Comparison of ENCODE assay signal across 8 mouse cellular contexts in the genomic region with DNA sequence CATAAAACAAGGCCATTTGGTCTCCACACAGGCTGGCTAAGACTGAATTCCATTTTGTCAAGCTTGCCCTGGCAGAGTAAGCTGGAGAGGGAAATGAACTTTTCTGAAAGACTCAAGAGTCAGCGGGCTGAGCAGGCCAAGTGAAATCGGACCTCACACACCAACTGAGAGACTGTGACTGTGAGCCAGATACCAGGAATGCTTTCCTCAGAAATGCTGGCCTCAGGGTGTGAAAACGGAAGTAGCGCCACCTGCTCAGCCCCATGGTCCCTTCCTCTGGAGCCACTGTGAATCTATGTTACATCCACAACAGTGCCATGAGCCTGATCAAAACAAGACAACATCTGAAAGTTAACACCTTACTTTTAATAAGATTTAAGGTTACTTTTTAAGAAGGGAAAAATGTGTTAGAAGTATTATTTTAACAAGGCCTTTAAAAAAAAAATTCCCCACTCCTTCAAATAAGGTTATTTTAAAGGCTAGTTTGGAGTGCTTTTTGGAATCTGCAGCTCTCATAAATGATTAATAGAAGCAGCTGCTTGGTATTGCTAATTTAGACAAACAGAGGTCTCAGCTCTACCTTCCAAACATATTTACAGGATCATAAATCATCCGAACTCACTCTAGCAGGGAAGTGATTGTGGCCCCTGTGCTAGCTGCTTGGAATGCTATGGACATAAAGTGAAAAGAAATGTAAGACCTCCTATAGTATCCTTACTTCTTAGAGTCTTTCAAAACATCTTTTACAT. TPM values are rescaled to one million over a fixed set of nuclear protein-coding genes. Genes with fewer than 3 reads are reported as not detected.
DNase-seq lines count a peak whose midpoint lies in the region; ATAC-seq and TF ChIP-seq lines count a peak whose summit lies in the region.

No protein-coding gene starts in this region.

- H3K4me2 ChIP-seq in kidney, embryonic 15.5 days, result no peak overlapping the region
- H3K4me2 ChIP-seq in forebrain, embryonic 14.5 days (ENCODE audit: low read length), result no peak overlapping the region

- no peaks in the 10 kb centered on the region for H3K36me3 ChIP-seq in kidney, embryonic 15.5 days
- no peaks in the 10 kb centered on the region for H3K36me3 ChIP-seq in forebrain, embryonic 14.5 days (ENCODE audit: control insufficient read depth, insufficient read depth, low read length)

- no peaks in the 10 kb centered on the region for H3K27me3 ChIP-seq in kidney, embryonic 15.5 days
- H3K27me3 ChIP-seq in forebrain, embryonic 14.5 days (replicated peaks; ENCODE audit: control insufficient read depth, insufficient read depth, low read length), result no peaks in the 10 kb centered on the region

- DNase-seq in cerebellum, postnatal 4 days (ENCODE audit: low spot score in 2 of 2), result no peak
- peak; percentile 80 for DNase-seq in Muller cell, postnatal 12 days (ENCODE audit: inconsistent ontology term)
- no peak for DNase-seq in adrenal gland, postnatal 14 days
- DNase-seq in adrenal gland, postnatal 4 days (ENCODE audit: low spot score in 2 of 2), result no peak
- DNase-seq in forebrain, embryonic 14.5 days (ENCODE audit: low spot score), result no peak

- 0 out of 2 replicates have a peak, but pooled peaks have one; percentile 34 for TF ChIP-seq POLR2A in embryonic fibroblast, embryonic 13.5 days (IDR thresholded peaks at IDR 0.05; ENCODE audit: low read depth, low read length)

- H3K27ac ChIP-seq in embryonic fibroblast, embryonic 13.5 days (ENCODE audit: insufficient read depth, low read length), result peak overlapping the region; percentile 22; the same call in 1 of the 2 replicates
- peak overlapping the region; percentile 93 for H3K27ac ChIP-seq in kidney, embryonic 15.5 days
- H3K27ac ChIP-seq in forebrain, embryonic 14.5 days (ENCODE audit: low read depth, low read length), result no peak overlapping the region

- no peak for TF ChIP-seq CTCF in embryonic fibroblast, embryonic 13.5 days (IDR thresholded peaks at IDR 0.05; ENCODE audit: borderline replicate concordance, insufficient read depth, low read length)

- no peaks in the 10 kb centered on the region for H3K9me3 ChIP-seq in kidney, embryonic 15.5 days (replicated peaks)
- H3K9me3 ChIP-seq in forebrain, embryonic 14.5 days (replicated peaks; ENCODE audit: control insufficient read depth, low read length), result no peaks in the 10 kb centered on the region

- ATAC-seq in cerebellum, adult (ENCODE audit: insufficient number of reproducible peaks, low FRiP score, low TSS enrichment), result 0 out of 2 replicates have a peak, but pooled peaks have one; percentile 27
- no peak for ATAC-seq in kidney, embryonic 15.5 days (replicated peaks; ENCODE audit: low FRiP score)
- ATAC-seq in forebrain, embryonic 14.5 days, result no peak

- peaks cover 4% of the 10 kb centered on the region for H3K4me1 ChIP-seq in embryonic fibroblast, embryonic 13.5 days (ENCODE audit: control insufficient read depth, insufficient read depth, low read length)
- peaks cover 25% of the 10 kb centered on the region for H3K4me1 ChIP-seq in kidney, embryonic 15.5 days
- peaks cover 17% of the 10 kb centered on the region for H3K4me1 ChIP-seq in forebrain, embryonic 14.5 days (ENCODE audit: control insufficient read depth, insufficient read depth, low read length)

- WGBS in kidney, embryonic 15.5 days, result 23% methylated on average over 5 of the region's 5 CpGs
- WGBS in forebrain, embryonic 14.5 days, result 53% methylated on average over 5 of the region's 5 CpGs

- no peak overlapping the region for H3K4me3 ChIP-seq in embryonic fibroblast, embryonic 13.5 days (ENCODE audit: insufficient read depth, low read length)
- no peak overlapping the region for H3K4me3 ChIP-seq in kidney, embryonic 15.5 days (replicated peaks)
- H3K4me3 ChIP-seq in forebrain, embryonic 14.5 days (ENCODE audit: low read depth, low read length), result no peak overlapping the region

- H3K9ac ChIP-seq in kidney, embryonic 15.5 days, result no peak overlapping the region
- H3K9ac ChIP-seq in forebrain, embryonic 14.5 days (ENCODE audit: low read length), result no peak overlapping the region

RNA-seq across cellular contexts. Expression of a gene that starts 2.1 kb away (rescaled TPM):
- polyA plus RNA-seq in embryonic fibroblast, embryonic 13.5 days (2011; ENCODE audit: insufficient read length, low read depth, missing spikeins), result 59.1 and 60.4 TPM in 2 replicates
- 20.0 and 20.2 TPM in 2 replicates for polyA plus RNA-seq in kidney, embryonic 15.5 days (2015; fragmentation: Nextera tagmentation; extraction: Ambion mirVana)
- total RNA-seq in adrenal gland, postnatal 14 days (2021), result 44.7 and 45.3 TPM in 2 replicates
- total RNA-seq in adrenal gland, postnatal 4 days (2021), result 10 to 100 TPM; 51.0 to 53.9 TPM
- 27.5 and 34.6 TPM in 2 replicates for polyA plus RNA-seq in forebrain, embryonic 14.5 days (2014; fragmentation: Nextera tagmentation; extraction: Ambion mirVana)
